Comparison of ENCODE assay signal across 19 mouse cellular contexts in the genomic region with DNA sequence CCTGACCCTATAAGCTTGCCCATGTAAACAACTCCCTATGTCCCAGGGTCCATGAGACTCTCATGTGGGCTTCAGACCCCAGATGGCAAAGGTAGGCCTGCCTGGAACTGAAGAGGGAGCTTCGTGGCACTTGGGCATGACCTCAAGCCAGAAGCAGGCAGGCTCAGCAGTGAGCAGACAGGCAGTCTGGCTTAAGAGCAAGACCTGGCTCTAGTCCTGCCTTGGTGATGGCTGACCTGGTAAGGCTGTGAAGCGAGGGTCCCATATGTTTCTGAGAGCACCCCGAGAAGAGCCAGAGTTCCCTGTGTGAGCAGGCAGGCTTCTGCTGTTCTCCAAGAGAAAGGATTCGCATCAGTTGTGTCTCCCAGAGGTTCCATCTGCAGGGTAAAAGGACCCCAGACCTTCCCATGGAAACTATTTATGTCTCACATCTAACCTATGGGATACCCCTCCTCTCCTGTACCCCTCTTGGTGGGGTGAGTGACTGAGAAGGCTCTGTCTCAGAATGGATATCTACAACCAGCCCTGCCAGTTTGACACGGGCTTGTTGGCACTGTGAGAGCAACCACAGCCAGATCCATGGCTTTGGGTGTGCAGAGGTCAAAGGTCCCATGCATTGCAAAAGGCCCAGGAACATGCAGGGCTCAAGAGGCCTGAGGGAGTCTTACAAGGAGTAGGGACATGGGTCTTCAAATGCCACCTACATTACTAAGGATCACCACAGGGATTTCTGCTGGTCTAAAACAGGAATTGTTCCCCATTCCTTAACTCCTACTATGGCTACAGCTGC. TPM values are rescaled to one million over a fixed set of nuclear protein-coding genes. Genes with fewer than 3 reads are reported as not detected.
DNase-seq lines count a peak whose midpoint lies in the region; ATAC-seq and TF ChIP-seq lines count a peak whose summit lies in the region.
"Had no signal": no experiment of that assay in that cellular context is flagged by ENCODE, and none has a peak within 500 bp of the region (broad histone marks: within the 10 kb centered on the region; RNA-seq: fewer than 3 reads in every experiment).

No protein-coding gene starts in this region.

- DNase-seq in adrenal gland, postnatal 14 days = peak; percentile 54
- no peak for DNase-seq in adrenal gland, adult (ENCODE audit: inconsistent age in 2 of 2, low spot score in 1 of 2)
- no peak for DNase-seq in kidney, postnatal 0 days (ENCODE audit: low spot score)
- no peak for DNase-seq in kidney, postnatal 36 days
- DNase-seq in embryonic facial prominence, embryonic 10.5 days (ENCODE audit: low spot score) = no peak
- DNase-seq in limb, embryonic 10.5 days (ENCODE audit: low spot score) = no peak
- no peak for DNase-seq in layer of hippocampus, postnatal 36 days
- DNase-seq in frontal cortex, postnatal 36 days (ENCODE audit: low spot score in 2 of 2) = no peak
- DNase-seq: cerebellum, adult 9-10 months; gastrocnemius, postnatal 36 days; heart, postnatal 36 days; kidney, adult 9 months; liver, embryonic 13.5 days; thymus, adult 2 months had no signal

- no peak overlapping the region for H3K4me3 ChIP-seq in kidney, postnatal 0 days (replicated peaks; ENCODE audit: low read depth, low read length)
- H3K4me3 ChIP-seq in embryonic facial prominence, embryonic 10.5 days = no peak overlapping the region
- H3K4me3 ChIP-seq in limb, embryonic 10.5 days = no peak overlapping the region
- H3K4me3 ChIP-seq: heart, embryonic 13.5 days; layer of hippocampus, adult 2 months; liver, embryonic 13.5 days; megakaryocyte, embryonic 14.5 days; stomach, embryonic 15.5 days had no signal

- no peaks in the 10 kb centered on the region for H3K9me3 ChIP-seq in kidney, postnatal 0 days (replicated peaks; ENCODE audit: low read length)
- H3K9me3 ChIP-seq in embryonic facial prominence, embryonic 10.5 days = no peaks in the 10 kb centered on the region
- no peaks in the 10 kb centered on the region for H3K9me3 ChIP-seq in limb, embryonic 10.5 days (replicated peaks)
- H3K9me3 ChIP-seq: heart, embryonic 13.5 days; liver, embryonic 13.5 days; megakaryocyte, embryonic 14.5 days; stomach, embryonic 15.5 days had no signal

- H3K27me3 ChIP-seq in kidney, postnatal 0 days (ENCODE audit: insufficient read depth, low read length) = no peaks in the 10 kb centered on the region
- peaks cover 32% of the 10 kb centered on the region for H3K27me3 ChIP-seq in embryonic facial prominence, embryonic 10.5 days (replicated peaks; ENCODE audit: low read depth, poor library complexity, severe bottlenecking)
- peaks cover 17% of the 10 kb centered on the region for H3K27me3 ChIP-seq in limb, embryonic 10.5 days (ENCODE audit: low read depth, poor library complexity, severe bottlenecking)

- H3K4me2 ChIP-seq in kidney, postnatal 0 days (ENCODE audit: low read length) = no peak overlapping the region
- H3K4me2 ChIP-seq: heart, embryonic 13.5 days; liver, embryonic 13.5 days; stomach, embryonic 15.5 days had no signal

- TF ChIP-seq CTCF in kidney, postnatal 0 days (IDR thresholded peaks at IDR 0.05; ENCODE audit: low read depth) = no peak

- no peak for ATAC-seq in kidney, postnatal 0 days (replicated peaks; ENCODE audit: low FRiP score, low read depth)
- ATAC-seq: hindbrain, postnatal 0 days had no signal

- 0 out of 2 replicates have a peak overlapping the region, but pooled peaks have one; percentile 9 for H3K27ac ChIP-seq in kidney, postnatal 0 days
- peak overlapping the region; percentile 70 for H3K27ac ChIP-seq in embryonic facial prominence, embryonic 10.5 days (replicated peaks)
- peak overlapping the region; percentile 89 for H3K27ac ChIP-seq in limb, embryonic 10.5 days
- H3K27ac ChIP-seq: heart, embryonic 13.5 days; layer of hippocampus, adult 2 months; liver, embryonic 13.5 days; stomach, embryonic 15.5 days had no signal

- H3K4me1 ChIP-seq in kidney, postnatal 0 days (replicated peaks; ENCODE audit: insufficient read depth, low read length) = peaks cover 19% of the 10 kb centered on the region
- H3K4me1 ChIP-seq in embryonic facial prominence, embryonic 10.5 days = peaks cover 47% of the 10 kb centered on the region
- H3K4me1 ChIP-seq in limb, embryonic 10.5 days = peaks cover 72% of the 10 kb centered on the region
- H3K4me1 ChIP-seq: liver, embryonic 13.5 days had no signal

- 66% methylated on average over 5 of the region's 5 CpGs for WGBS in kidney, postnatal 0 days
- 83% methylated on average over 5 of the region's 5 CpGs for WGBS in embryonic facial prominence, embryonic 10.5 days
- 80% methylated on average over 5 of the region's 5 CpGs for WGBS in limb, embryonic 10.5 days

- no peaks in the 10 kb centered on the region for H3K36me3 ChIP-seq in kidney, postnatal 0 days (ENCODE audit: insufficient read depth, low read length)
- no peaks in the 10 kb centered on the region for H3K36me3 ChIP-seq in embryonic facial prominence, embryonic 10.5 days (replicated peaks)
- no peaks in the 10 kb centered on the region for H3K36me3 ChIP-seq in limb, embryonic 10.5 days
- H3K36me3 ChIP-seq: heart, embryonic 13.5 days; liver, embryonic 13.5 days; stomach, embryonic 15.5 days had no signal

- no peak overlapping the region for H3K9ac ChIP-seq in kidney, postnatal 0 days (ENCODE audit: low read depth, low read length)
- H3K9ac ChIP-seq: heart, embryonic 13.5 days; liver, embryonic 13.5 days; stomach, embryonic 15.5 days had no signal

RNA-seq across cellular contexts. Expression of a gene that starts 9.7 kb away (rescaled TPM):
- 22.5 and 23.2 TPM in 2 replicates for total RNA-seq in adrenal gland, postnatal 14 days (2021)
- 5.1 and 6.1 TPM in 2 replicates for polyA plus RNA-seq in kidney, postnatal 0 days (2015; fragmentation: Nextera tagmentation; extraction: Ambion mirVana)
- polyA plus RNA-seq in embryonic facial prominence, embryonic 10.5 days (2016; fragmentation: Nextera tagmentation; extraction: Ambion mirVana) = 6.5 and 9.6 TPM in 2 replicates
- polyA plus RNA-seq in limb, embryonic 10.5 days (2016; fragmentation: Nextera tagmentation; extraction: Ambion mirVana) = 12.0 and 27.8 TPM in 2 replicates
- 1 to 10 TPM; 4.6 to 8.3 TPM for total RNA-seq in layer of hippocampus, postnatal 36 days (2021)

RNA-seq across cellular contexts. Expression of a gene that starts 57.4 kb away (rescaled TPM):
- 0.07 and 0.08 TPM in 2 replicates for total RNA-seq in adrenal gland, postnatal 14 days (2021)
- 0.06 and 0.14 TPM in 2 replicates for polyA plus RNA-seq in kidney, postnatal 0 days (2015; fragmentation: Nextera tagmentation; extraction: Ambion mirVana)
- polyA plus RNA-seq in embryonic facial prominence, embryonic 10.5 days (2016; fragmentation: Nextera tagmentation; extraction: Ambion mirVana) = 0.19 and 0.20 TPM in 2 replicates
- 0.33 and 0.34 TPM in 2 replicates for polyA plus RNA-seq in limb, embryonic 10.5 days (2016; fragmentation: Nextera tagmentation; extraction: Ambion mirVana)
- under 1 TPM; 0.15 to 0.25 TPM for total RNA-seq in layer of hippocampus, postnatal 36 days (2021)
- total RNA-seq: gastrocnemius, postnatal 36 days; heart, postnatal 36 days had no signal
- polyA plus RNA-seq: liver, embryonic 13.5 days had no signal

Comparison
In these comparisons a context has a peak if more than half of its experiments do, and no peak if none do; other contexts are left out.
1. H3K27ac ChIP-seq: peak in every context shown above with its lines; median percentile 89 in limb, embryonic 10.5 days; 70 in embryonic facial prominence, embryonic 10.5 days; 9 in kidney, postnatal 0 days.